Mouse (Mus musculus): ENCODE measurements around the gene Gm45716. TPM values are rescaled to one million over a fixed set of nuclear protein-coding genes. Genes with fewer than 3 reads are reported as not detected.
"Not testable (repeated sequence)": the region's sequence is repeated elsewhere in the genome, so short reads cannot be mapped to it uniquely, and the experiment has no call there.

Gene Gm45716
- total RNA-seq, 2 experiments from 2014 or later: 7.4 to 8.3 TPM

DNA sequence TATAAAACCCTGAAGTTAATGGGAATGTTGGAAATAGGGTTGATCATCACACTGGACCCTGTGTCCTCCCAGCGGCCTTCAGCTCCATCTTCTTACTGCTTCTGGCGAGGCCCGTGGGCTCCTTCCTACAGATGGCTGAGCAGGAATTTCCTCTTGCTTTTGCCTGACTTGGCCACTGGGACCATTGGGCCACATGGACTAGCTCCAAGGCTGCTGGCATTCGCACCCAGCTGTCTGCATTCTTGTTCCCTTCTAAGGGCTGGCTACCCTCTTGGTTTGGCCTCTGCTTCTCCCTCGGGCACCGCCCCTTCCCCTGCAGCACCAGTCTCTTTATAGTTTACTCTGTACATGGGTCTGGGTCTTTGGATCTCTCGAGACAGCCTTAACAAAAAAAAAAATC is 88.2 kb downstream of the Gm45716 start:
- DNase-seq: peak; percentile 76
- intact Hi-C loops (cut with DNase I): no loop called here

DNA sequence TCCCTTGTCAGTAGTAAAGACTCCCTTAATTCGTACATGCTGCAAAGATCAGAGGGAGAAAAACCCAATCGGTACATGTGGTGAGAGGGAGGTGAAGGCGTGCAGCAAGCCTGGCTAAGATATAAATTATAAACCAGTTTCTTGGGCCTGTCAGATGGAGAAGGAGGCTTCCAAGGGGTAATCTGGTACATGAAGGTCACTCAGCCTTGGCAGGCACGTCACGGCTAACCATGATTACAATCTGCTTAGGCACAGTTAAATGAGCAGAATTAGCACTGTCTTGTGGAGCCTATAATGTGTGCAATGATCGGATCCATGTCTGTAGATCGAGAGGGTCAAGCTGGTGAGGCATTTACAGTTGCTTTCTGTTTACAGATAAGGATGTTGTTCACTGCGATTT is 88.7 kb downstream of the Gm45716 start:
- DNase-seq: no peak
- intact Hi-C loops (cut with DNase I): no loop called here

DNA sequence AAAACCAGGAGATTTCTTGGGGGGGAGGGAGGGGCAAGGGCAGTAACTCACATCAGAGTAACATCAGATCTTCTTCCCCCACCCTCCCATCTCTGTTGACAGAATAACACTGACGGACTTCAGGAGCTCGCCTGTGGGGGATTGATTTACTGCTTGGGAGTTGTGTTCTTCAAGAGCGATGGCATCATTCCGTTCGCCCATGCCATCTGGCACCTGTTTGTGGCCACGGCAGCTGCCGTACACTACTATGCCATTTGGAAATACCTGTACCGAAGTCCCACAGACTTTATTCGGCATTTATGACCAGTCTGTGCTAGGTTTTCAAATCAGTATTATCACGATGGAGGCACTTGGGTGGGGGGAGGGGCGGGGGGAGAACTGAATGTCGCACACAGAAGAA is 89.1 kb downstream of the Gm45716 start:
- peak; percentile 16 for DNase-seq
- intact Hi-C loops (cut with DNase I): no loop called here

DNA sequence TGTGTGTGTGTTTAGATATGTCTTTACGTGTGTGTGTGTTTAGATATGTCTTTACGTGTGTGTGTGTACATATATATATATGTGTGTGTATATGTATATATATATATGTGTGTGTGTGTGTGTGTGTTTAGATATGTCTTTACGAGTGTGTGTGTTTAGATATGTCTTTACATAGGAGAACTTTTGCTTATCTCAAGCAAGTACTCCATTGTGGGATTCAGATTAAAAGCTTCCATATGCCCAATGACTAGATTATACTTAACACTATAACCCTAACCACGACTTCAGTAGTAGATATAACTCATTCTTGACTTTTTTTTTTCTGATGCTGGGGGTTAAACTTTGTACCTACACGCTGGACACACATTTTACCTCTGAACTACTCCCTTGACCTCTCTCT is 92.6 kb downstream of the Gm45716 start:
- intact Hi-C loops (cut with DNase I): no loop called here
- DNase-seq: no peak

DNA sequence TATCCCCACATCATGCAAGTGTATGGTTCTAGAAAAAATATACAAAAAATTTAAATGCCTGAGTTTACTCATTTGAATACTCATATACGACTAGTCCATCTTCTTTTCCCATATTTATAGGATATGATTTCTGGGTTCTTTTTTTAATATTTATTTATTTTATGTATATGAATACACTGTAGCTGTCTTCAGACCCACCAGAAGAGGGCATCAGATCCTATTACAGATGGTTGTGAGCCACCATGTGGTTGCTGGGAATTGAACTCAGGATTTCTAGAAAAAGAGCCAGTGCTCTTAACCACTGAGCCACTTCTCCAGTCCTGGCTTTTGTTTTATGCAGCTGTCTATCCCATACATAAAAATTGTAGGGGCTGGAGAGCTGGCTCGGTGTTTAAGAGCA is 94.5 kb downstream of the Gm45716 start:
- intact Hi-C loops (cut with DNase I); DNase-seq: not testable (repeated sequence)

DNA sequence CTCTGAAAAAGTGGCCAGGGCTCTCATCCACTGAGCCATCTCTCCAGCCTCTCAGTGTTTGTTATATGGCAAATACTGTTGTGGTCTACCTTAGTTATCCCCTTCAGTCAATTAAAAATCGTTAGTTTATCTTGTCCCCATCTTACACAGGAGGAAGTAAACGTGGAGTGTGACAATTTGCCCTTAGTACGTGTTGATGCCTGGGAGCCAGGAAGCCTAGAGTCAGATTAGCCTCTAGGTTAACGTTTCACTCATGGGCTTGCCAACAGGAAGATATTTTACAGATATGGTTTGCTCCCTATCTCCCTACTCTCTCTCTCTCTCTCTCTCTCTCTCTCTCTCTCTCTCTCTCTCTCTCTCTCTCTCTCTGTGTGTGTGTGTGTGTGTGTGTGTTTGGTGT is 95.7 kb downstream of the Gm45716 start:
- intact Hi-C loops (cut with DNase I): no loop called here

DNA sequence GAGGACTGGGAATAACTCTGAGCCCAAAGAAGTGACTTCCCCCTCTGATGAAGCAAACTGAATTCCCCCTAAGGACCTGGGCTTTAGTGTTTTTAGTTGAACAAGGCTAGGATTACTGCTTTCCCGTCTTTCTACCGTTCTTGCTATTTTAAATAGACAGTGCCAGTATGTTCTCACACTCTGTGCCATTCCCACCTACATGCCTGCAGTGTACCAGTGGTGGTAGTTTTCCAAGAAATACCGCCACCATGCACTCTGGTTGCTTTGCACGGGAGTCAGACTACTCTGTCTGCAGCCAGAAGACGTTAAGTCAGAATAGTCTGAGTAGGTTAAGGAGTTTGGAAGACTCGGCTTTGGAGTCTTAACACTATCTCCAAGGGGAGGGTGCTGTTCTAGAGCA is 96.1 kb downstream of the Gm45716 start:
- no peak for DNase-seq

More for the DNA sequence above, 95.7 kb downstream of the Gm45716 start:
- no peak for DNase-seq

DNA sequence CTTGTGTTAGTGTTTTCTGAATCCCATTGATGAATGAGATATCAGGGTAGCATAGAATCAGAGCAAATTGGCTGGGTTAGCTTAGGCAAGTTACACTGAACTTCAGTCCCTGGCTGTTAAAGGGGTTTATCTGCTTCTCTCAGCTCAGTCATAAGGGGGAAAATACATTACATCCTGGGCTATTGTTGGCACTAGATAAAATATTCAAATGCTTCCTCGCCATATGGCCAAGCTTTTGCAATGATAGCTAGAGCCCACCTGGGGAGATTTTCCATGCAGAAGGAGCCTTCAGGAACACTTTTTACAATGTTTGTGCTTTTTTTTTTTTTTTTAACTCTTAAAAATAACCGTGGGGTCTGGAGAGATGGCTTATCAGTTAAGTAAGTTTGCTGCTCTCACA is 96.6 kb downstream of the Gm45716 start:
- intact Hi-C loops (cut with DNase I): no loop called here
- DNase-seq: no peak

More for the DNA sequence above, 96.1 kb downstream of the Gm45716 start:
- intact Hi-C loops (cut with DNase I): no loop called here

DNA sequence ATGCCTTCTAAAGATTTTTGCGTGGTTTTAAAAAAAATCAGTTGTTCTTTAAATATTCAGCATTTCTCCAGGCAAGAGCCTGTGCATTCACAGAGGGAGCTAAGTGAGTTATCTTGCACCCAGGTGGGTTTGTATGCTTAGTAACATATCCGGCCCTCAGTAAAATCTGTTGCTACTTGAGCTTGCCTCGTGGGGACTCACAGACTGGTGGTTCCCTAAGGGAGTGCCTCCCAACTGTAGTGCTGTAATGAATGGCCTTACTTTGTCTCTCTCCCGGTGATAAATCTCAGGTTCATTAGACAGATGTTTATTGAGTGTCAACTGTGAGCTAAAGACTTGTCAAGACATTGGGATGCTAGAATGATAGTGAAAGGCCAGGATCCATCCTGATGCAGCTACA is 97.1 kb downstream of the Gm45716 start:
- intact Hi-C loops (cut with DNase I): no loop called here
- DNase-seq: no peak

DNA sequence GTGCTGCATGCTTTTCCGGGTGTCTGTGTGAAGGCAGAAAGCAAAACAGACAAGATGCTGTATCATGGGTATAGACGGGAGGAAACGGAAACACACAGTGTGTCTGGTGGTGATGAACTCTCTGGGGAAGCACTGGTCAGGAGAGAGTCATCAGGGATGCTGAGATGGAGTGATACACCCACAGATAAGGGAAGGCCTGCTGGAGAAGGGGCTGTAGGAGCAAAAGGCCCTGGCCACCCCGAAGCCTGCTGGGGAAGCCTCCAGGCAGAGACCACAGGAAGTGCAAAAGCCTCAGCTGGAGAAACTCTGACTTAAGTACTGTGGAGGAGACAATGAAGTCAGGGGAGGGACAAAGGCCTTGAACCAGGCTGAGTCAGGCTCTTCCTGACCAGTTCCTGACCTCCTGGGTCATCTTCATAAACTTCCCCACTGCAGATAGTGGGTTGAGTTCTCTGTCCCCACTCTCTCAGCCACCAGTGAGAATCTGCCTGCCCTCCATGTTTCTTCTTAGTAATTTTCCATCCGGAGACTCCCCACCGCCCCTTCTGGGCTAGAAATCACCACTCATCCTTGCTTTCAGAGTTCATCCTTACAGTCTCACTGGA is 99.2 kb downstream of the Gm45716 start:
- intact Hi-C loops (cut with DNase I): no loop called here
- DNase-seq: no peak

DNA sequence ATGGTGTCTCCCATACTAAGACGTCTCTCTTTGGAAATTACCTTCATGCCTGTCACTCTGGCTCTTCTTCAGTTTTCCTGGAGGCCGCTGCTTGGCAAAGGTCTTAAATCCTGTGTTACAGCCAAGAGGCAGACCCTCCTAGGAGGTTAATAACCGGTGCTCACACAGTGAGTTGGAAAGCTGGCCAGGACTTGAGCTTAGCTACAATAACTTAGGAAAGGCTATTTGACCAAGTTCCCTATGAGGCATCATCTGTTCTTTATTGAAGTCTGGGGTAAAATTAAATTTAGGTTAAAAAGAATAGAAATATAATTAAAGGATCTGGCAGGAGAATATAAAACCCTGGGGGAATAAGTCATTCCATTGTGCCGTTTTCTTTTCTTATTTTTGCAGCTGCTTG is 103.7 kb downstream of the Gm45716 start:
- DNase-seq: peak; percentile 30
- intact Hi-C loops (cut with DNase I): no loop called here

DNA sequence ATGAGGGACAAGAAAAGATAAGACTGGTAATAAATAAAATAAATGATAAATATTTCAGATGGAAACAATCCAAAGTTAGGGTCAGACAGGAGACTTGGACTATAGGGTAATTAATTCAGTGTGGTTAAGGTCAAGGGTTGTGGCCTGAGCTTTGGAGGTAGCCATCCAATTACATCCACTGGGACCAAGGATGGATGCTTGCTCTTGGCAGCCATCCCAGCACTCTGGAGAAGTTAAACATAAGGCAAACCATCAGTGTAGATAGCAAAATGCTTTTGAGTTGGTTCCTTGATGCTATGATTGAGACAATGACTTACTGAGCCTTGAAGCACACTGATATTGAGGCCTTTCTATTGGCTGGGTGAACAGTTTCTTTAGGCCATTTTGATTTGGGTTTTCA is 105.3 kb downstream of the Gm45716 start:
- DNase-seq: no peak
- intact Hi-C loops (cut with DNase I): no loop called here

DNA sequence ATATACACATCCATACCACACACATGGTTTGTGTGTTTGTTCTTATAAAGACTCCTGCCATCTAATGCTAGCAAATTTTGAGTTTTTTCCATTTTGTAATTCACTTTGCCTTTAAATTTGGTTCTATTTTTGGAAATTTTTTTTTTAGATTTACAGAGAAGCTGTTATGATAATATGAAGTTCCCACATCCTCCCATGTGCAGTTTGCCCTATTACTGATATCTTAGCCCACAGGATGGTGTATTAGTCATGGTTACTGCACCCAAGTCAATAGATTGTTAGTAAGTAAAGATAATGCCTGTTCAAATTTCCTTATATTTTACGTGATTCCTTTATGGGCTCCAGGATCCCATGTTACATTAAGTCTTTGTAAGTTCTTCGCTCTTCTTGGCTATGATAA is 107.1 kb downstream of the Gm45716 start:
- intact Hi-C loops (cut with DNase I): no loop called here
- DNase-seq: no peak

Other genes starting within 250 kb of the Gm45716 start
- gene Pctp, start 184.8 kb upstream of the Gm45716 start, total RNA-seq (2021): under 1 TPM; 0.74 to 0.76 TPM
- 10 to 100 TPM; 11.9 to 12.7 TPM for gene Tmem100, start 157.3 kb upstream of the Gm45716 start, total RNA-seq (2021)
- 100 to 1,000 TPM; 189 to 209 TPM for gene Mmd, start 61.8 kb downstream of the Gm45716 start, total RNA-seq (2021)
- 10 to 100 TPM; 24.6 to 26.3 TPM for gene Hlf, start 203.2 kb downstream of the Gm45716 start, total RNA-seq (2021)

Data from left cerebral cortex, postnatal 4 days (tissue).